Mouse (Mus musculus) heart, adult 18-20 months (tissue): ENCODE data around the gene Elavl3. TPM values are rescaled to one million over a fixed set of nuclear protein-coding genes. Genes with fewer than 3 reads are reported as not detected.
"Not testable (repeated sequence)": the region's sequence is repeated elsewhere in the genome, so short reads cannot be mapped to it uniquely, and the experiment has no call there.

Experiments
- DNase-seq, 2 experiments: peaks; one replicate each; pipeline ENCODE4 v3.0.0; 2021 to 2022; ENCODE audit warnings: mixed read lengths in 1 of 2
- long read RNA-seq, 2 experiments: library from polyadenylated mRNA; stranded (forward); transcript quantifications; one replicate each; pipeline ENCODE4 v2.0.0; 2021
- total RNA-seq, 2 experiments: library from RNA; stranded (reverse); gene quantifications; 2 replicates each; pipeline ENCODE4 v1.2.3; 2021

The Elavl3 gene
- under 1 TPM in 1 of 2 experiments, not detected in 1; 0.26 TPM for total RNA-seq
- long read RNA-seq, experiment 1 = 0 reads
- long read RNA-seq, experiment 2 = 0 reads

- no peak for DNase-seq
Observed at GRCm38 (mm10) chr9:22051958-22052254, at the start of gene Elavl3. Gene Elavl3, minus strand, starts transcription at chr9:22052023.

- no peak for DNase-seq
Observed at GRCm38 (mm10) chr9:22099922-22100321, 48.1 kb upstream of the Elavl3 start.

- peak in 1 of 2 experiments; percentile 22 for DNase-seq
Observed at GRCm38 (mm10) chr9:22098993-22099696, 47.3 kb upstream of the Elavl3 start, which contains the start of gene Cnn1. Gene Cnn1, plus strand, starts transcription at chr9:22099216.

GRCm38 (mm10) chr9:22095854-22096307 is 44.1 kb upstream of the Elavl3 start:
- peak; percentile 87 to 91 for DNase-seq

- no peak for DNase-seq
Observed at GRCm38 (mm10) chr9:22092746-22093145, 40.9 kb upstream of the Elavl3 start.

GRCm38 (mm10) chr9:22089986-22090385 is 38.2 kb upstream of the Elavl3 start:
- no peak for DNase-seq

- DNase-seq = no peak
Observed at GRCm38 (mm10) chr9:22089281-22089680, 37.5 kb upstream of the Elavl3 start.

GRCm38 (mm10) chr9:22087034-22087618 is 35.3 kb upstream of the Elavl3 start:
- DNase-seq = no peak

- no peak for DNase-seq
Observed at GRCm38 (mm10) chr9:22086012-22086411, 34.2 kb upstream of the Elavl3 start.

GRCm38 (mm10) chr9:22085022-22085834 is 33.4 kb upstream of the Elavl3 start, which contains the start of gene Ecsit:
Gene Ecsit, minus strand, starts transcription at chr9:22085438.
- DNase-seq = peak; percentile 96 to 98

- DNase-seq = no peak
Observed at GRCm38 (mm10) chr9:22084667-22085021, 32.8 kb upstream of the Elavl3 start.

GRCm38 (mm10) chr9:22076223-22076622 is 24.4 kb upstream of the Elavl3 start:
- no peak for DNase-seq

- not testable (repeated sequence) for DNase-seq
Observed at GRCm38 (mm10) chr9:22075778-22076177, 24.0 kb upstream of the Elavl3 start.

GRCm38 (mm10) chr9:22072276-22072675 is 20.5 kb upstream of the Elavl3 start:
- no peak for DNase-seq

- peak; percentile 97 for DNase-seq
Observed at GRCm38 (mm10) chr9:22070791-22071573, 19.2 kb upstream of the Elavl3 start, which contains the start of the genes Gm49318 and Zfp653. Gene Gm49318, minus strand, starts transcription at chr9:22071259. Gene Zfp653, minus strand, starts transcription at chr9:22071376.

GRCm38 (mm10) chr9:22069881-22070553 is 18.2 kb upstream of the Elavl3 start:
- DNase-seq = no peak

- DNase-seq = no peak
Observed at GRCm38 (mm10) chr9:22067195-22067594, 15.4 kb upstream of the Elavl3 start.

- DNase-seq = peak; percentile 33 to 76
Observed at GRCm38 (mm10) chr9:22066433-22066832, 14.6 kb upstream of the Elavl3 start.

GRCm38 (mm10) chr9:22065642-22066041 is 13.8 kb upstream of the Elavl3 start:
- no peak for DNase-seq

GRCm38 (mm10) chr9:22064341-22064740 is 12.5 kb upstream of the Elavl3 start:
- no peak for DNase-seq

- no peak for DNase-seq
Observed at GRCm38 (mm10) chr9:22061339-22061738, 9.5 kb upstream of the Elavl3 start.
